Mouse (Mus musculus): ENCODE results near the gene Ankrd9.

GRCm38 (mm10) chr12:110976589-110977344 is 2.1 kb downstream of the Ankrd9 start:
- TF ChIP-seq CTCF (IDR thresholded peaks at IDR 0.05; ENCODE audit: low read depth, low read length): no peak
- TF ChIP-seq POLR2A (IDR thresholded peaks at IDR 0.05; ENCODE audit: extremely low read depth, insufficient read depth, low read length): no peak
